Mouse (Mus musculus) brain, embryonic 14.5 days (tissue): ENCODE measurements around the gene Nrg4.

Experiments used
- CTCF ChIP-seq: fragments of 200-500 bp; IDR thresholded peaks from 2 replicates; pipeline ENCODE4 v1.5.1; 2012; ENCODE audit warnings: inconsistent platforms, mild to moderate bottlenecking, moderate library complexity, borderline replicate concordance; ENCODE audit not compliant: insufficient read depth, insufficient read length; ENCODE audit errors: extremely low read depth
- POLR2A ChIP-seq: fragments of 200-500 bp; IDR thresholded peaks from 2 replicates; pipeline ENCODE4 v1.6.1; 2012; ENCODE audit warnings: mild to moderate bottlenecking, inconsistent platforms, borderline replicate concordance; ENCODE audit not compliant: poor library complexity, insufficient read depth, insufficient read length, severe bottlenecking; ENCODE audit errors: extremely low read depth

- TF ChIP-seq CTCF (no peak), POLR2A (no peak)
Observed at GRCm38 (mm10) chr9:55248465-55248864, 78.2 kb downstream of the Nrg4 start.
